ENCODE assay signal across 10 mouse cellular contexts in the genomic region with DNA sequence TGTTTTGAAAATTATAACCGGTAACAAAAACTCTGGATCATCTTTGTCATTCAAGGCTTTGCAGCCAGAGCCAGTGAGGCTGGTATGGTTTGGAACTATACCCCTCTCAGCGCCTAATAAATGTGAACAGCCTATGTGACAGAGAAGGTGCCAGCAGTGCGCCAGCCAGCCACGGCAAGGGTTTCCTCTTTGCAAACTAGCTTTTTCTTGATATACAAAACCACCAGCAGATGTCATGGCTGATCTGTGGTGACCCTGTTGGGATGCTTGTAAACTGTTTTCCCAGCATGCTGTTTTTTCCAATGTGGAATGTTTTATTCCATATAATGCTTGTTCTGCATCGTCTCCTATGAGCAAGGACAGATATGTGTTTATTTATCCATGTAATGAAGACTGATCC. TPM values are rescaled to one million over a fixed set of nuclear protein-coding genes. Genes with fewer than 3 reads are reported as not detected.
A peak's percentile ranks its signal among the peaks of the same experiment; 100 is the strongest.
DNase-seq lines count a peak whose midpoint lies in the region; ATAC-seq and TF ChIP-seq lines count a peak whose summit lies in the region.
"Had no signal": no experiment of that assay in that cellular context is flagged by ENCODE, and none has a peak within 500 bp of the region (broad histone marks: within the 10 kb centered on the region; RNA-seq: fewer than 3 reads in every experiment).

No protein-coding gene starts in this region.

- H3K36me3 ChIP-seq in midbrain, embryonic 13.5 days: no peaks in the 10 kb centered on the region
- H3K36me3 ChIP-seq in midbrain, embryonic 11.5 days (ENCODE audit: control insufficient read depth, insufficient read depth, low read length): no peaks in the 10 kb centered on the region
- H3K36me3 ChIP-seq: limb, embryonic 13.5 days had no signal

- no peak overlapping the region for H3K27ac ChIP-seq in midbrain, embryonic 13.5 days
- no peak overlapping the region for H3K27ac ChIP-seq in midbrain, embryonic 11.5 days (ENCODE audit: low read depth, low read length)
- no peak overlapping the region for H3K27ac ChIP-seq in cortical plate, adult 2 months (ENCODE audit: insufficient read depth, low read length)
- H3K27ac ChIP-seq: limb, embryonic 13.5 days had no signal

- no peak overlapping the region for H3K9ac ChIP-seq in midbrain, embryonic 13.5 days (replicated peaks)
- no peak overlapping the region for H3K9ac ChIP-seq in midbrain, embryonic 11.5 days (ENCODE audit: low read length)
- H3K9ac ChIP-seq: limb, embryonic 13.5 days had no signal

- intact Hi-C loops in heart, postnatal 10 days (cut with DNase I): no loop called here

- no peaks in the 10 kb centered on the region for H3K4me1 ChIP-seq in midbrain, embryonic 13.5 days (replicated peaks)
- H3K4me1 ChIP-seq in midbrain, embryonic 11.5 days (ENCODE audit: control insufficient read depth, insufficient read depth, low read length): no peaks in the 10 kb centered on the region
- H3K4me1 ChIP-seq in cortical plate, adult 2 months (ENCODE audit: control insufficient read depth, insufficient read depth, low read length): no peaks in the 10 kb centered on the region
- H3K4me1 ChIP-seq in lung, adult 2 months (ENCODE audit: control insufficient read depth, insufficient read depth, low read length): no peaks in the 10 kb centered on the region
- H3K4me1 ChIP-seq: limb, embryonic 13.5 days had no signal

- no peak overlapping the region for H3K4me3 ChIP-seq in midbrain, embryonic 13.5 days (replicated peaks)
- H3K4me3 ChIP-seq in midbrain, embryonic 11.5 days (ENCODE audit: low read depth, low read length): no peak overlapping the region
- H3K4me3 ChIP-seq in cortical plate, adult 2 months (ENCODE audit: insufficient read depth, low read length): no peak overlapping the region
- H3K4me3 ChIP-seq in lung, adult 2 months (replicated peaks; ENCODE audit: extremely low read depth, low read depth, low read length): no peak overlapping the region
- H3K4me3 ChIP-seq: limb, embryonic 13.5 days had no signal

- no peak overlapping the region for H3K4me2 ChIP-seq in midbrain, embryonic 13.5 days (replicated peaks)
- H3K4me2 ChIP-seq in midbrain, embryonic 11.5 days: no peak overlapping the region
- H3K4me2 ChIP-seq: limb, embryonic 13.5 days had no signal

- TF ChIP-seq POLR2A in cortical plate, adult 2 months (IDR thresholded peaks at IDR 0.05; ENCODE audit: extremely low read depth, insufficient read depth, low read length): no peak
- TF ChIP-seq POLR2A in lung, adult 2 months (IDR thresholded peaks at IDR 0.05; ENCODE audit: borderline replicate concordance, extremely low read depth, low read depth, low read length): no peak

- H3K9me3 ChIP-seq in midbrain, embryonic 13.5 days: peaks cover 3% of the 10 kb centered on the region; the same call in 1 of the 2 replicates
- no peaks in the 10 kb centered on the region for H3K9me3 ChIP-seq in midbrain, embryonic 11.5 days (ENCODE audit: control insufficient read depth, low read length)

- 0 out of 2 replicates have a peak, but pooled peaks have one; percentile 43 for ATAC-seq in midbrain, embryonic 13.5 days
- ATAC-seq in midbrain, embryonic 11.5 days (ENCODE audit: low FRiP score): no peak

- WGBS in midbrain, embryonic 13.5 days: 81% methylated on average over 5 of the region's 5 CpGs
- 84% methylated on average over 5 of the region's 5 CpGs for WGBS in midbrain, embryonic 11.5 days
- 59% methylated on average over 5 of the region's 5 CpGs for WGBS in lung, adult 2 months

- peak; percentile 6 to 25 for DNase-seq in frontal cortex, postnatal 36 days (ENCODE audit: low spot score in 2 of 2)
- DNase-seq in frontal cortex, postnatal 25 days (ENCODE audit: low spot score in 2 of 2): no peak
- no peak for DNase-seq in midbrain, embryonic 11.5 days (ENCODE audit: low spot score, missing footprints)
- peak; percentile 35 for DNase-seq in retina, postnatal 1 day
- no peak for DNase-seq in heart, postnatal 10 days
- no peak for DNase-seq in lung, adult 2 months
- DNase-seq: adrenal gland, postnatal 14 days had no signal

- TF ChIP-seq CTCF in cortical plate, adult 2 months (IDR thresholded peaks at IDR 0.05; ENCODE audit: extremely low read depth, insufficient read depth, low read length): peak; percentile 42; the same call in 1 of the 2 replicates
- no peak for TF ChIP-seq CTCF in lung, adult 2 months (IDR thresholded peaks at IDR 0.05; ENCODE audit: insufficient read depth, low read length)

- H3K27me3 ChIP-seq in midbrain, embryonic 13.5 days: no peaks in the 10 kb centered on the region
- no peaks in the 10 kb centered on the region for H3K27me3 ChIP-seq in midbrain, embryonic 11.5 days (ENCODE audit: control insufficient read depth, insufficient read depth, low read length)
- H3K27me3 ChIP-seq: limb, embryonic 13.5 days had no signal

RNA-seq across cellular contexts. Expression of a gene that starts 30.0 kb away (rescaled TPM):
- polyA plus RNA-seq in midbrain, embryonic 13.5 days (2015; fragmentation: Nextera tagmentation; extraction: Ambion mirVana): 31.3 and 31.7 TPM in 2 replicates
- polyA plus RNA-seq in midbrain, embryonic 11.5 days (2014; fragmentation: Nextera tagmentation; extraction: Ambion mirVana): 33.1 and 38.5 TPM in 2 replicates
- polyA plus RNA-seq in cortical plate, adult 2 months (2012; rRNA removed): 10.7 and 13.6 TPM in 2 replicates
- 10 to 100 TPM; 18.4 to 20.9 TPM for total RNA-seq in heart, postnatal 10 days (2021)
- polyA plus RNA-seq in lung, adult 2 months (2012; rRNA removed): 4.6 and 6.0 TPM in 2 replicates

Comparison
In these comparisons a context has a peak if more than half of its experiments do, and no peak if none do; other contexts are left out.
1. DNase-seq: peak in frontal cortex, postnatal 36 days (2 of 2) and retina, postnatal 1 day (single experiment); none in frontal cortex, postnatal 25 days (0 of 2), midbrain, embryonic 11.5 days (single experiment), heart, postnatal 10 days (0 of 2) and lung, adult 2 months (single experiment).